Mouse (Mus musculus): ENCODE measurements around the gene Rab4b. TPM values are rescaled to one million over a fixed set of nuclear protein-coding genes. Genes with fewer than 3 reads are reported as not detected.

Gene Rab4b
- total and polyA plus RNA-seq, 3 experiments: 14.6 to 182 (median 36.5) TPM

DNA sequence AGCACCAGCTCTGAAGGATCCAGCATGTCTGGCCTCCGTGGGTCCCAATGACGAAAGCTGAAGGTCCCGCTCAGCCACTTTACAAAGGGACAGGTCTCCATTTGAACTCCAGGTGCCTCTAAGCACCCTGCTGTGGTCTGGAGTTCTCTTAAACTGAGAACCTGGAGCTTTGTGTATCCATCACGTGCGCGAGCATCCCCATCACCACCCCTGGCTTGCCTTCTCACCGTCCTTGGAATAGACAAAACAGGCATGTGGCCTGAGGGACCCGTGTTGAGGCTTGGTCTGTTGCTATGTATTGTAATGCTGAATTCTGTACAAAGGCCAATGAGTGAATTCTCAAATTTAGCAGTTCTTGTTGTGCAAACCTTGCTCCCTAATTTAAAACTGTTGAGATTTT is 20.1 kb upstream of the Rab4b start:
- no peaks in the 10 kb centered on the region for H3K9me3 ChIP-seq (replicated peaks)
- peaks cover 29% of the 10 kb centered on the region for H3K4me1 ChIP-seq (ENCODE audit: insufficient read depth, low read depth, low read length)

DNA sequence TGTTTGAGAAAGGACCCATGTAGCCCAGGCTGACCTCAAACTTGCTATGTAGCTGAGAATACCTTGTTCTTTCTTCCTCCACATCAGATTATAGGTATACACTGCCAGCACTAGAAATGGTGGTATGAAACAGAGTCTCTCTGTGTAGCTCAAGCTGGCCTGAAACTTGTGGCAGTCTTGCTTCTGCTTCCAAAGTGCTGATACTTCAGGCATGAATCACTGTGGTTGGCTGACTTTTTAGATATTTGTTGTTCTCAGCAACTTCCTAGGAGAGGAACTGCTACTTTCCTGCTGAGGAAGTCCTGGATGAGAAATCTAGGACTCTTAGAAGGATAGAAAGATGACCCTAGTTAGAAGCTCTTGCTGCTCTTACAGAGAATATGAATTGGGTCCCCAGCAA is 19.7 kb upstream of the Rab4b start:
- Histone ChIP-seq H3K4me3 (ENCODE audit: low read depth, low read length) (no peak overlapping the region), H3K9me3 (replicated peaks) (no peaks in the 10 kb centered on the region), H3K27me3 (ENCODE audit: insufficient read depth, low read length) (no peaks in the 10 kb centered on the region), H3K36me3 (replicated peaks) (peaks cover 72% of the 10 kb centered on the region), H3K4me1 (ENCODE audit: insufficient read depth, low read depth, low read length) (peaks cover 33% of the 10 kb centered on the region)
- DNase-seq (ENCODE audit: low spot score) (no peak), ATAC-seq (ENCODE audit: extremely low read depth, insufficient number of reproducible peaks, low FRiP score, poor library complexity, severe bottlenecking) (no peak)
- TF ChIP-seq GATA2 (IDR thresholded peaks at IDR 0.05; ENCODE audit: borderline replicate concordance, low read depth, low read length) (no peak), POLR2AphosphoS5 (IDR thresholded peaks at IDR 0.05; ENCODE audit: insufficient replicate concordance, low read depth, low read length) (no peak), CTCF (IDR thresholded peaks at IDR 0.05; ENCODE audit: low read depth, low read length) (no peak), TAL1 (conservative IDR thresholded peaks at IDR 0.05; ENCODE audit: low read depth, low read length) (no peak), GATA1 (IDR thresholded peaks at IDR 0.05; ENCODE audit: borderline replicate concordance, low read length) (no peak)

More for the DNA sequence above, 20.1 kb upstream of the Rab4b start:
- no peak overlapping the region for H3K4me3 ChIP-seq (ENCODE audit: low read depth, low read length)
- ATAC-seq (ENCODE audit: extremely low read depth, insufficient number of reproducible peaks, low FRiP score, poor library complexity, severe bottlenecking) (no peak), DNase-seq (ENCODE audit: low spot score) (no peak)
- H3K36me3 ChIP-seq (replicated peaks): peaks cover 72% of the 10 kb centered on the region
- no peaks in the 10 kb centered on the region for H3K27me3 ChIP-seq (ENCODE audit: insufficient read depth, low read length)
- TF ChIP-seq GATA1 (IDR thresholded peaks at IDR 0.05; ENCODE audit: borderline replicate concordance, low read length): no peak
- TF ChIP-seq POLR2AphosphoS5 (IDR thresholded peaks at IDR 0.05; ENCODE audit: insufficient replicate concordance, low read depth, low read length): no peak
- TF ChIP-seq CTCF (IDR thresholded peaks at IDR 0.05; ENCODE audit: low read depth, low read length): no peak
- no peak for TF ChIP-seq GATA2 (IDR thresholded peaks at IDR 0.05; ENCODE audit: borderline replicate concordance, low read depth, low read length)
- no peak for TF ChIP-seq TAL1 (conservative IDR thresholded peaks at IDR 0.05; ENCODE audit: low read depth, low read length)

- H3K4me3 ChIP-seq (ENCODE audit: low read depth, low read length): no peak overlapping the region
- H3K9me3 ChIP-seq (replicated peaks): no peaks in the 10 kb centered on the region
- no peaks in the 10 kb centered on the region for H3K27me3 ChIP-seq (ENCODE audit: insufficient read depth, low read length)
- DNase-seq (ENCODE audit: low spot score) (no peak), ATAC-seq (ENCODE audit: extremely low read depth, insufficient number of reproducible peaks, low FRiP score, poor library complexity, severe bottlenecking) (no peak)
- peaks cover 72% of the 10 kb centered on the region for H3K36me3 ChIP-seq (replicated peaks)
- no peak for TF ChIP-seq TAL1 (conservative IDR thresholded peaks at IDR 0.05; ENCODE audit: low read depth, low read length)
- no peak for TF ChIP-seq POLR2AphosphoS5 (IDR thresholded peaks at IDR 0.05; ENCODE audit: insufficient replicate concordance, low read depth, low read length)
- TF ChIP-seq GATA1 (IDR thresholded peaks at IDR 0.05; ENCODE audit: borderline replicate concordance, low read length): no peak
- no peak for TF ChIP-seq GATA2 (IDR thresholded peaks at IDR 0.05; ENCODE audit: borderline replicate concordance, low read depth, low read length)
- no peak for TF ChIP-seq CTCF (IDR thresholded peaks at IDR 0.05; ENCODE audit: low read depth, low read length)
- H3K4me1 ChIP-seq (ENCODE audit: insufficient read depth, low read depth, low read length): peaks cover 38% of the 10 kb centered on the region
Observed at GRCm38 (mm10) chr7:27197634-27198033, 18.9 kb upstream of the Rab4b start.

DNA sequence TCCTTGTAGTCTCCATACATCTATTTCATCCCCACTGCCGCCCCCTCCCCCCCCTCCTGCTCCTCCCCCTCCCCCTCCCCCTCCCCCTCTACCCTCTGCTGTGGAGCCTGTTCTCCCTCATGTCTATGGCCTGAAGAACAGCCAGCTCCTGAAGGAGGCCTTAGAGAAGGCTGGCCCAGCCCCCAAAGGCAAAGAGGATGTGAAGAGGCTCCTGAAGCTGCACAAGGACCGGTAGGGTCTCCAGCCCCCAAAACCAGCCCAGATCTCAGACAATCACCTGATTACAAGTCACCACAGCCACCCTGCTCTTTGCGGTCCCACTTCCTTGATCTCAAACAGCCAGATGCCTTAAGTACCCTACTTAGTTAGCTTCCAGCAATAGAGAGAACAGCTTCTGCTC is 18.4 kb upstream of the Rab4b start:
- DNase-seq (ENCODE audit: low spot score) (no peak), ATAC-seq (ENCODE audit: extremely low read depth, insufficient number of reproducible peaks, low FRiP score, poor library complexity, severe bottlenecking) (no peak)
- Histone ChIP-seq H3K27me3 (ENCODE audit: insufficient read depth, low read length) (no peaks in the 10 kb centered on the region), H3K4me1 (ENCODE audit: insufficient read depth, low read depth, low read length) (peaks cover 43% of the 10 kb centered on the region), H3K36me3 (replicated peaks) (peaks cover 72% of the 10 kb centered on the region), H3K4me3 (ENCODE audit: low read depth, low read length) (peak overlapping the region; percentile 31; the same call in 1 of the 2 replicates), H3K9me3 (replicated peaks) (no peaks in the 10 kb centered on the region)
- no peak for TF ChIP-seq POLR2AphosphoS5 (IDR thresholded peaks at IDR 0.05; ENCODE audit: insufficient replicate concordance, low read depth, low read length)

GRCm38 (mm10) chr7:27195681-27196611 is 17.2 kb upstream of the Rab4b start, which contains the start of the genes BC024978 and Snrpa:
TSS of gene BC024978 (plus strand) at chr7:27195781.
TSS of gene Snrpa (minus strand) at chr7:27196271.
- Histone ChIP-seq H3K4me1 (ENCODE audit: insufficient read depth, low read depth, low read length) (peaks cover 50% of the 10 kb centered on the region), H3K27me3 (ENCODE audit: insufficient read depth, low read length) (no peaks in the 10 kb centered on the region), H3K4me3 (ENCODE audit: low read depth, low read length) (peak within 1 kb of the TSS; percentile 90), H3K9me3 (replicated peaks) (no peaks in the 10 kb centered on the region), H3K36me3 (replicated peaks) (peaks cover 75% of the 10 kb centered on the region)
- ATAC-seq (ENCODE audit: extremely low read depth, insufficient number of reproducible peaks, low FRiP score, poor library complexity, severe bottlenecking) (peak; percentile 94), DNase-seq (ENCODE audit: low spot score) (peak; percentile 99)
- TF ChIP-seq CTCF (IDR thresholded peaks at IDR 0.05; ENCODE audit: low read depth, low read length) (no peak), TAL1 (conservative IDR thresholded peaks at IDR 0.05; ENCODE audit: low read depth, low read length) (no peak), GATA1 (IDR thresholded peaks at IDR 0.05; ENCODE audit: borderline replicate concordance, low read length) (no peak), GATA2 (IDR thresholded peaks at IDR 0.05; ENCODE audit: borderline replicate concordance, low read depth, low read length) (no peak), POLR2AphosphoS5 (IDR thresholded peaks at IDR 0.05; ENCODE audit: insufficient replicate concordance, low read depth, low read length) (no peak)

DNA sequence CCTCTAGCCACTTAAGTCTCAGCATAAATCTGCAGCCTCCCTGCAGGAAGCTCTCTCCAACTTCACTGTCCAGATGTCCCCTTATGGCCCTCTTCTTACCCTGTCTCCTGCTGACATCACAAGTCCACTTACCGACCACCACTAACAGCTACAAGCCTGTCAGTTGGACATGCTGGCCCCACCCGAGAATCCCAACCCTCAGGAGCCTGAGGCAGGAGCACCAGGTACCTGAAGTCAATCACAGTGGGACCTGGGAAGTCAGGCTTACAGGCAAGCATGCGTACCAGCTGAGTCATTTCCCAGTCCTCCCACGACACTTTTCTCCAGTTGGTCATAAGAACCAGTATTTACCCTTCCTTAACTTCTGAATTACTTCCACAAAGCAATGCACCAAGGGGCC is 15.0 kb upstream of the Rab4b start:
- ATAC-seq (ENCODE audit: extremely low read depth, insufficient number of reproducible peaks, low FRiP score, poor library complexity, severe bottlenecking): no peak
- DNase-seq (ENCODE audit: low spot score): no peak
- Histone ChIP-seq H3K4me3 (ENCODE audit: low read depth, low read length) (peak overlapping the region; percentile 14; the same call in 1 of the 2 replicates), H3K36me3 (replicated peaks) (peaks cover 78% of the 10 kb centered on the region), H3K27me3 (ENCODE audit: insufficient read depth, low read length) (no peaks in the 10 kb centered on the region), H3K4me1 (ENCODE audit: insufficient read depth, low read depth, low read length) (peaks cover 57% of the 10 kb centered on the region), H3K9me3 (replicated peaks) (no peaks in the 10 kb centered on the region)
- TF ChIP-seq CTCF (IDR thresholded peaks at IDR 0.05; ENCODE audit: low read depth, low read length) (no peak), POLR2AphosphoS5 (IDR thresholded peaks at IDR 0.05; ENCODE audit: insufficient replicate concordance, low read depth, low read length) (no peak), GATA2 (IDR thresholded peaks at IDR 0.05; ENCODE audit: borderline replicate concordance, low read depth, low read length) (no peak), GATA1 (IDR thresholded peaks at IDR 0.05; ENCODE audit: borderline replicate concordance, low read length) (no peak), TAL1 (conservative IDR thresholded peaks at IDR 0.05; ENCODE audit: low read depth, low read length) (no peak)

All from G1E (cell line).